Mouse (Mus musculus) gastrocnemius, adult 8-10 months (tissue): Measurements from ENCODE around the gene Cgref1. TPM values are rescaled to one million over a fixed set of nuclear protein-coding genes. Genes with fewer than 3 reads are reported as not detected.
A peak's percentile ranks its signal among the peaks of the same experiment; 100 is the strongest.

ENCODE experiments used
- DNase-seq, 2 experiments: peaks; one replicate each; pipeline ENCODE4 v3.0.0; 2022; ENCODE audit warnings: low spot score in 2 of 2
- total RNA-seq, 4 experiments: library from RNA; stranded (reverse); gene quantifications; 2 replicates each; pipeline ENCODE4 v1.2.4; 2022

The Cgref1 gene
- total RNA-seq, 4 experiments from 2014 or later: 2.2 to 4.9 (median 3.3) TPM

GRCm38 (mm10) chr5:30917891-30918670 lies 27.3 kb downstream of the Cgref1 start:
- DNase-seq: no peak

GRCm38 (mm10) chr5:30917348-30917747 lies 28.0 kb downstream of the Cgref1 start:
- DNase-seq: no peak

GRCm38 (mm10) chr5:30916841-30917240 lies 28.6 kb downstream of the Cgref1 start:
- no peak for DNase-seq

GRCm38 (mm10) chr5:30915974-30916433 lies 29.4 kb downstream of the Cgref1 start:
- DNase-seq: peak; percentile 89 to 92

GRCm38 (mm10) chr5:30915456-30915855 lies 29.9 kb downstream of the Cgref1 start:
- DNase-seq: no peak

- no peak for DNase-seq
These were observed 30.5 kb downstream of the Cgref1 start for GRCm38 (mm10) chr5:30914849-30915248.

GRCm38 (mm10) chr5:30914101-30914635 lies 31.2 kb downstream of the Cgref1 start:
- no peak for DNase-seq

GRCm38 (mm10) chr5:30913060-30913841 lies 32.1 kb downstream of the Cgref1 start, which contains the start of gene Emilin1:
TSS of gene Emilin1 (plus strand) at chr5:30913402.
- DNase-seq: peak in 1 of 2 experiments; percentile 65

GRCm38 (mm10) chr5:30912156-30912555 lies 33.2 kb downstream of the Cgref1 start:
- no peak for DNase-seq

- DNase-seq: no peak
These were observed 34.9 kb downstream of the Cgref1 start for GRCm38 (mm10) chr5:30910481-30910880.

GRCm38 (mm10) chr5:30909863-30910262 lies 35.5 kb downstream of the Cgref1 start:
- DNase-seq: no peak

GRCm38 (mm10) chr5:30909300-30909659 lies 36.1 kb downstream of the Cgref1 start:
- no peak for DNase-seq

- no peak for DNase-seq
These were observed 36.7 kb downstream of the Cgref1 start for GRCm38 (mm10) chr5:30908426-30909299.

GRCm38 (mm10) chr5:30907413-30908059 lies 37.9 kb downstream of the Cgref1 start, which contains the start of gene Ost4:
TSS of gene Ost4 (minus strand) at chr5:30907788.
- peak; percentile 93 to 94 for DNase-seq

- no peak for DNase-seq
These were observed 43.5 kb downstream of the Cgref1 start for GRCm38 (mm10) chr5:30901860-30902259.

- DNase-seq: no peak
These were observed 55.0 kb downstream of the Cgref1 start for GRCm38 (mm10) chr5:30890375-30890774.

GRCm38 (mm10) chr5:30889088-30889754 lies 56.2 kb downstream of the Cgref1 start:
- peak in 1 of 2 experiments; percentile 33 for DNase-seq

GRCm38 (mm10) chr5:30888337-30889087 lies 56.9 kb downstream of the Cgref1 start, which contains the start of gene Agbl5:
TSS of gene Agbl5 (plus strand) at chr5:30888694.
- peak; percentile 84 to 89 for DNase-seq

GRCm38 (mm10) chr5:30887858-30888336 lies 57.5 kb downstream of the Cgref1 start:
- peak; percentile 89 to 90 for DNase-seq
